Mouse (Mus musculus): ENCODE data around the gene Sgpp2. TPM values are rescaled to one million over a fixed set of nuclear protein-coding genes. Genes with fewer than 3 reads are reported as not detected.

Gene Sgpp2
- polyA plus RNA-seq (2017; shearing (Covaris generic)) = 1.3 TPM

DNA sequence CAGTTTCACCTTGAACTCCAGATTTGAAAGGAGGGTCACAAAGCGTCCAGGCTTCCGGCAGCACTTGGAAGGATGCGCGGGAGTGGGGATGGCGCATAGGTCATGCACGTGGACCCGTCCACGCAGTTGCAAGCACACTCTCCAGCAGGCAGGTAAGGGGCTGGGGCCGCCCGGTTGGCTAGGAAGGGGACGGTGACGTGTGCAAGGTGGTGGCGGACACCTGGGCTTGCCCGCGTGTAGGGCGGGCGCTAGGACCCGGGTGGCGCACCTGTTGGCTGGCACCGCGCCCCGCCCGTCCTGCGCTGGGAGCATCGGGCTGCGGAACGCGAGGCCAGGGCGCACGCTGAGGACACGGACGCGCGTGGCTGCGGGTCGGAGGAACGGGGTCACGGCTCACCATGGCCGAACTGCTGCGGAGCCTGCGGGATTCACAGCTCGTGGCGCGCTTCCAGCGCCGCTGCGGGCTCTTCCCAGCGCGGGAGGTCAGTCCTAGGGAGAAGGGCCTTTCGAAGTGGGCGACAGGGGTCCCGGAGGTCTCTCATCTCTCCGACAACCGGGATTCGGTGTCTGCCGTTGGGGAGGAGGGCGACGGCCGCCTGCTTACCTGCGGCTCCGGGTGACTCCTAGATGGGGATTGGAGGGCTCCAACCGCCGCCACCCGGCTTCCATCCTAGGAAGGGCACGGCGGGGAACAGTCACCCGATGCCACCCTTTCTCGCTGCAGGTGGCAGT is at the start of gene Sgpp2:
Gene Sgpp2 (plus strand): TSS at position 325 of the 732 bp plus-strand sequence.

Other genes starting within 250 kb of the Sgpp2 start
- not detected for gene Pax3, start 113.2 kb upstream of the Sgpp2 start, polyA plus RNA-seq (2017; shearing (Covaris generic))
- 111 TPM for gene Farsb, start 178.6 kb downstream of the Sgpp2 start, polyA plus RNA-seq (2017; shearing (Covaris generic))
- not detected for gene Mogat1, start 200.6 kb downstream of the Sgpp2 start, polyA plus RNA-seq (2017; shearing (Covaris generic))
- gene BC035947, start 201.8 kb downstream of the Sgpp2 start, polyA plus RNA-seq (2017; shearing (Covaris generic)) = not detected

Measured in CD4-positive, CD25-positive, alpha-beta regulatory T cell, adult 9 weeks (primary cell).